Comparison of ENCODE assay signal across 23 mouse cellular contexts in the genomic region with DNA sequence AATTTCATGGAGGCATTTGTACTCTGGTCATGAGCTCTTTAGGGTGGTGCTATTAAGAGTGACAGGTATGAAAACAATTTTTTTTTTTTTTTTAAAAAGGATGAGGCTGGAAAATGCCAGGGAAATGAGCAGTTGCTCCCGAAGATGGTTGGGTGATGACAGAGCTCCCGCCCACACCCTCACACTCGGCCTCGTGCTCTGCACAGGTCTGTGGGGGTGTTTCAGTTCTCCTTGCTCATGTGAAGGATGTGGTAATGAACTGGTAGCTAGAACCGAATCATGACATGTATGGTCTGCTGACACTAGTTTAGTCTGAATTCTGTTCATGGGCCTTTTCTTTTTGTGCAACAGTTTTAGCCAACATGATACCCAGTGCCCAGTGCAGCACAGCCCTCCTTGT.
DNase-seq lines count a peak whose midpoint lies in the region; ATAC-seq and TF ChIP-seq lines count a peak whose summit lies in the region.
"Had no signal": no experiment of that assay in that cellular context is flagged by ENCODE, and none has a peak within 500 bp of the region (broad histone marks: within the 10 kb centered on the region; RNA-seq: fewer than 3 reads in every experiment).

No protein-coding gene starts in this region.

- DNase-seq in frontal cortex, postnatal 25 days (ENCODE audit: low spot score in 2 of 2), result no peak
- peak; percentile 25 for DNase-seq in left cerebral cortex, adult 11 months (ENCODE audit: low spot score)
- DNase-seq in left cerebral cortex, postnatal 10 days (ENCODE audit: extremely low spot score in 1 of 2, low spot score in 2 of 2), result no peak
- peak; percentile 58 for DNase-seq in Muller cell, postnatal 12 days (ENCODE audit: inconsistent ontology term)
- peak; percentile 60 for DNase-seq in splenic B cell, adult 2 months (ENCODE audit: low read depth, low spot score)
- DNase-seq in liver, postnatal 0 days, result no peak
- DNase-seq in liver, embryonic 11.5 days (ENCODE audit: low spot score), result no peak
- DNase-seq: adrenal gland, adult 8-10 months; cerebellum, adult 9-10 months; gastrocnemius, postnatal 10 days; heart, adult 18-20 months; kidney, adult 2 months; kidney, postnatal 14 days; liver; lung, adult 18-20 months; lung, postnatal 14 days had no signal

- H3K4me2 ChIP-seq in liver, postnatal 0 days (ENCODE audit: low read depth, low read length), result no peak overlapping the region
- H3K4me2 ChIP-seq in liver, embryonic 11.5 days, result no peak overlapping the region
- H3K4me2 ChIP-seq: midbrain, embryonic 13.5 days; neural tube, embryonic 13.5 days had no signal

- H3K36me3 ChIP-seq in splenic B cell, adult 2 months (ENCODE audit: control insufficient read depth, insufficient read depth, low read length, poor library complexity, severe bottlenecking), result no peaks in the 10 kb centered on the region
- H3K36me3 ChIP-seq in liver, postnatal 0 days (replicated peaks; ENCODE audit: insufficient read depth, low read length), result no peaks in the 10 kb centered on the region
- no peaks in the 10 kb centered on the region for H3K36me3 ChIP-seq in liver, embryonic 11.5 days (ENCODE audit: control insufficient read depth, insufficient read depth, low read length)
- H3K36me3 ChIP-seq: midbrain, embryonic 13.5 days; neural tube, embryonic 13.5 days had no signal

- no peak for TF ChIP-seq CTCF in liver, postnatal 0 days (IDR thresholded peaks at IDR 0.05; ENCODE audit: low read depth)

- H3K9me3 ChIP-seq in liver, postnatal 0 days (ENCODE audit: low read length), result no peaks in the 10 kb centered on the region
- no peaks in the 10 kb centered on the region for H3K9me3 ChIP-seq in liver, embryonic 11.5 days (ENCODE audit: control insufficient read depth, low read length)
- H3K9me3 ChIP-seq: midbrain, embryonic 13.5 days; neural tube, embryonic 13.5 days had no signal

- WGBS in liver, postnatal 0 days (ENCODE audit: insufficient replicate concordance), result 58% methylated on average over 5 of the region's 5 CpGs
- WGBS in liver, embryonic 11.5 days, result 82% methylated on average over 5 of the region's 5 CpGs

- no peaks in the 10 kb centered on the region for H3K27me3 ChIP-seq in splenic B cell, adult 2 months (ENCODE audit: control insufficient read depth, insufficient read depth, low read length, poor library complexity, severe bottlenecking)
- no peaks in the 10 kb centered on the region for H3K27me3 ChIP-seq in liver, postnatal 0 days (ENCODE audit: insufficient read depth, low read length)
- H3K27me3 ChIP-seq in liver, embryonic 11.5 days (replicated peaks; ENCODE audit: control insufficient read depth, insufficient read depth, low read length), result no peaks in the 10 kb centered on the region
- H3K27me3 ChIP-seq: midbrain, embryonic 13.5 days; neural tube, embryonic 13.5 days had no signal

- intact Hi-C loops in left cerebral cortex, postnatal 10 days (cut with DNase I), result no loop called here

- no peak overlapping the region for H3K27ac ChIP-seq in liver, postnatal 0 days (ENCODE audit: low read depth)
- H3K27ac ChIP-seq in liver, embryonic 11.5 days (ENCODE audit: low read depth, low read length), result no peak overlapping the region
- H3K27ac ChIP-seq: midbrain, embryonic 13.5 days; neural tube, embryonic 13.5 days; stomach, postnatal 0 days had no signal

- H3K9ac ChIP-seq in liver, postnatal 0 days (replicated peaks), result no peak overlapping the region
- no peak overlapping the region for H3K9ac ChIP-seq in liver, embryonic 11.5 days (ENCODE audit: low read depth, low read length)
- H3K9ac ChIP-seq: midbrain, embryonic 13.5 days; neural tube, embryonic 13.5 days had no signal

- ATAC-seq in frontal cortex, adult (ENCODE audit: low TSS enrichment), result peak; percentile 73; the same call in 1 of the 2 replicates
- no peak for ATAC-seq in liver, postnatal 0 days
- ATAC-seq in liver, embryonic 11.5 days (replicated peaks; ENCODE audit: low FRiP score), result no peak
- ATAC-seq: forebrain, embryonic 14.5 days; hindbrain, embryonic 16.5 days; midbrain, embryonic 13.5 days had no signal

- H3K4me3 ChIP-seq in liver, postnatal 0 days (ENCODE audit: low read depth, low read length), result no peak overlapping the region
- H3K4me3 ChIP-seq in liver, embryonic 11.5 days (ENCODE audit: low read depth, low read length), result no peak overlapping the region
- H3K4me3 ChIP-seq: erythroblast, embryonic 14.5 days; midbrain, embryonic 13.5 days; neural tube, embryonic 13.5 days had no signal

- no peak for TF ChIP-seq EP300 in liver, postnatal 0 days (IDR thresholded peaks at IDR 0.05; ENCODE audit: low read depth)

- H3K4me1 ChIP-seq in liver, postnatal 0 days (ENCODE audit: insufficient read depth), result no peaks in the 10 kb centered on the region
- peaks cover 3% of the 10 kb centered on the region; the same call in 1 of the 2 replicates for H3K4me1 ChIP-seq in liver, embryonic 11.5 days (replicated peaks; ENCODE audit: control insufficient read depth, insufficient read depth, low read length)

Comparison
In these comparisons a context has a peak if more than half of its experiments do, and no peak if none do; other contexts are left out.
1. DNase-seq: peak in left cerebral cortex, adult 11 months (single experiment), Muller cell, postnatal 12 days (single experiment) and splenic B cell, adult 2 months (single experiment); none in frontal cortex, postnatal 25 days (0 of 2), left cerebral cortex, postnatal 10 days (0 of 2), liver, postnatal 0 days (single experiment) and liver, embryonic 11.5 days (single experiment).